Mouse (Mus musculus) olfactory bulb, adult 2 months (tissue): Measurements from ENCODE around the gene Tmigd3.

ENCODE experiments used
- CTCF ChIP-seq: fragments of 200-500 bp; IDR thresholded peaks from 2 replicates; pipeline ENCODE4 v1.5.1; 2012; ENCODE audit warnings: low read depth, mild to moderate bottlenecking, low read length, moderate library complexity; ENCODE audit not compliant: insufficient read depth
- POLR2A ChIP-seq: fragments of 200-500 bp; IDR thresholded peaks from 2 replicates; pipeline ENCODE4 v1.6.1; 2012; ENCODE audit warnings: mild to moderate bottlenecking, low read depth, low read length, moderate library complexity; ENCODE audit not compliant: insufficient read depth

GRCm38 (mm10) chr3:105891760-105892571 is 21.3 kb downstream of the Tmigd3 start:
- no peak for TF ChIP-seq POLR2A
- no peak for TF ChIP-seq CTCF
